Mouse (Mus musculus): ENCODE measurements at regions not wholly inside any gene's neighbourhood (a gene's known extent, or its start where the extent isn't known, plus 50 kb on each side); places are given as distances from the start of the nearest gene placed in this dataset.
"Not testable (repeated sequence)": the region's sequence is repeated elsewhere in the genome, so short reads cannot be mapped to it uniquely, and the experiment has no call there.

- DNase-seq (ENCODE audit: low spot score): no peak
These were observed 264.9 kb upstream of the Pum3 start for GRCm38 (mm10) chr19:27694478-27694877.

GRCm38 (mm10) chr19:27693706-27694105 lies 264.1 kb upstream of the Pum3 start:
- no peak for DNase-seq (ENCODE audit: low spot score)

GRCm38 (mm10) chr19:27692944-27693343 lies 263.3 kb upstream of the Pum3 start:
- no peak for DNase-seq (ENCODE audit: low spot score)

GRCm38 (mm10) chr19:27683426-27683825 lies 253.8 kb upstream of the Pum3 start:
- DNase-seq (ENCODE audit: low spot score): peak; percentile 21

GRCm38 (mm10) chr19:27679427-27679826 lies 249.8 kb upstream of the Pum3 start:
- no peak for DNase-seq (ENCODE audit: low spot score)

GRCm38 (mm10) chr19:27672679-27673190 lies 243.1 kb upstream of the Pum3 start:
- no peak for DNase-seq (ENCODE audit: low spot score)

- DNase-seq (ENCODE audit: low spot score): no peak
These were observed 233.7 kb upstream of the Pum3 start for GRCm38 (mm10) chr19:27663296-27663695.

GRCm38 (mm10) chr19:27641001-27641400 lies 211.4 kb upstream of the Pum3 start:
- DNase-seq (ENCODE audit: low spot score): no peak

GRCm38 (mm10) chr19:27633105-27633504 lies 203.5 kb upstream of the Pum3 start:
- DNase-seq (ENCODE audit: low spot score): no peak

GRCm38 (mm10) chr19:27627626-27628025 lies 198.0 kb upstream of the Pum3 start:
- DNase-seq (ENCODE audit: low spot score): no peak

- DNase-seq (ENCODE audit: low spot score): no peak
These were observed 187.9 kb upstream of the Pum3 start for GRCm38 (mm10) chr19:27617522-27617921.

- DNase-seq (ENCODE audit: low spot score): no peak
These were observed 177.3 kb upstream of the Pum3 start for GRCm38 (mm10) chr19:27606933-27607332.

- no peak for DNase-seq (ENCODE audit: low spot score)
These were observed 173.7 kb upstream of the Pum3 start for GRCm38 (mm10) chr19:27603296-27603695.

GRCm38 (mm10) chr19:27601551-27601950 lies 171.9 kb upstream of the Pum3 start:
- DNase-seq (ENCODE audit: low spot score): no peak

GRCm38 (mm10) chr19:27600386-27600785 lies 170.8 kb upstream of the Pum3 start:
- not testable (repeated sequence) for DNase-seq (ENCODE audit: low spot score)

GRCm38 (mm10) chr19:27599639-27600308 lies 170.1 kb upstream of the Pum3 start:
- peak; percentile 60 for DNase-seq (ENCODE audit: low spot score)

- no peak for DNase-seq (ENCODE audit: low spot score)
These were observed 168.7 kb upstream of the Pum3 start for GRCm38 (mm10) chr19:27598350-27598749.

- DNase-seq (ENCODE audit: low spot score): peak; percentile 43
These were observed 155.9 kb upstream of the Pum3 start for GRCm38 (mm10) chr19:27585566-27585965.

GRCm38 (mm10) chr19:27582111-27582500 lies 152.5 kb upstream of the Pum3 start:
- no peak for DNase-seq (ENCODE audit: low spot score)

GRCm38 (mm10) chr19:27581362-27582110 lies 151.9 kb upstream of the Pum3 start:
- DNase-seq (ENCODE audit: low spot score): peak; percentile 45

GRCm38 (mm10) chr19:27576478-27576877 lies 146.9 kb upstream of the Pum3 start:
- DNase-seq (ENCODE audit: low spot score): peak; percentile 39

- no peak for DNase-seq (ENCODE audit: low spot score)
These were observed 137.3 kb upstream of the Pum3 start for GRCm38 (mm10) chr19:27566929-27567328.

GRCm38 (mm10) chr19:27566060-27566459 lies 136.4 kb upstream of the Pum3 start:
- DNase-seq (ENCODE audit: low spot score): no peak

Measured in adipocyte (in vitro differentiated cells).